12 mouse cellular contexts compared by ENCODE assay signal in genomic region chr8:24381666-24382253, GRCm38 (mm10).
"Had no signal": no experiment of that assay in that cellular context is flagged by ENCODE, and none has a peak within 500 bp of the region (broad histone marks: within the 10 kb centered on the region; RNA-seq: fewer than 3 reads in every experiment).

No protein-coding gene starts in this region.

- H3K9ac ChIP-seq: liver, embryonic 13.5 days; liver, postnatal 0 days; lung, embryonic 15.5 days; midbrain, embryonic 12.5 days; neural tube, embryonic 12.5 days had no signal

- DNase-seq: kidney, adult 11 months; kidney, adult 9 months; kidney, postnatal 36 days; liver; liver, embryonic 13.5 days; liver, postnatal 0 days; lung, postnatal 14 days; thymus, postnatal 36 days had no signal

- H3K36me3 ChIP-seq: liver, embryonic 13.5 days; lung, embryonic 15.5 days; midbrain, embryonic 12.5 days; neural tube, embryonic 12.5 days had no signal

- H3K9me3 ChIP-seq: liver, embryonic 13.5 days; lung, embryonic 15.5 days; midbrain, embryonic 12.5 days; neural tube, embryonic 12.5 days had no signal

- H3K27me3 ChIP-seq: liver, embryonic 13.5 days; midbrain, embryonic 12.5 days; neural tube, embryonic 12.5 days had no signal

- H3K4me1 ChIP-seq: liver, embryonic 13.5 days; lung, embryonic 15.5 days; midbrain, embryonic 12.5 days had no signal

- ATAC-seq: liver, postnatal 0 days had no signal

- H3K4me3 ChIP-seq: liver, embryonic 13.5 days; lung, embryonic 15.5 days; midbrain, embryonic 12.5 days; neural tube, embryonic 12.5 days had no signal

- H3K4me2 ChIP-seq: liver, embryonic 13.5 days; lung, embryonic 15.5 days; midbrain, embryonic 12.5 days; neural tube, embryonic 12.5 days had no signal

- H3K27ac ChIP-seq: kidney, postnatal 0 days; liver, embryonic 13.5 days; lung, embryonic 15.5 days; midbrain, embryonic 12.5 days; neural tube, embryonic 12.5 days had no signal
